Mouse (Mus musculus) megakaryocyte, embryonic 14.5 days (primary cell): Measurements from ENCODE around the gene Lima1. TPM values are rescaled to one million over a fixed set of nuclear protein-coding genes. Genes with fewer than 3 reads are reported as not detected.
"Not testable (repeated sequence)": the region's sequence is repeated elsewhere in the genome, so short reads cannot be mapped to it uniquely, and the experiment has no call there.

Experiments
- H3K27me3 ChIP-seq: replicated peaks from 2 replicates; pipeline ENCODE3; 2012; ENCODE audit warnings: inconsistent platforms
- H3K36me3 ChIP-seq: replicated peaks from 2 replicates; pipeline ENCODE3; 2012; ENCODE audit warnings: low read length, inconsistent platforms, mixed read lengths
- H3K4me1 ChIP-seq: 2 replicates; pipeline ENCODE4 v1.6.1; 2012; ENCODE audit warnings: inconsistent platforms
- H3K4me3 ChIP-seq: replicated peaks from 2 replicates; pipeline ENCODE3; 2012; ENCODE audit warnings: moderate library complexity, mild to moderate bottlenecking, inconsistent platforms
- H3K9me3 ChIP-seq: 2 replicates; pipeline ENCODE4 v1.6.1; 2012; ENCODE audit warnings: inconsistent platforms
- FLI1 ChIP-seq: IDR thresholded peaks from 2 replicates; pipeline ENCODE4 v1.6.1; 2012; ENCODE audit warnings: low read length, inconsistent platforms, mixed read lengths
- GATA1 ChIP-seq: IDR thresholded peaks from 3 replicates; pipeline ENCODE4 v1.6.1; 2012; ENCODE audit warnings: mixed read lengths, low read length, inconsistent platforms, borderline replicate concordance
- polyA plus RNA-seq: library from polyadenylated mRNA; stranded (reverse); fragments of >175 nt; gene quantifications from 2 replicates; pipeline ENCODE4 v1.2.3, GENCODE M21; 2012; ENCODE audit warnings: low replicate concordance; ENCODE audit not compliant: insufficient read depth

Lima1 gene
- polyA plus RNA-seq, 1 experiment = 0.75 TPM

DNA sequence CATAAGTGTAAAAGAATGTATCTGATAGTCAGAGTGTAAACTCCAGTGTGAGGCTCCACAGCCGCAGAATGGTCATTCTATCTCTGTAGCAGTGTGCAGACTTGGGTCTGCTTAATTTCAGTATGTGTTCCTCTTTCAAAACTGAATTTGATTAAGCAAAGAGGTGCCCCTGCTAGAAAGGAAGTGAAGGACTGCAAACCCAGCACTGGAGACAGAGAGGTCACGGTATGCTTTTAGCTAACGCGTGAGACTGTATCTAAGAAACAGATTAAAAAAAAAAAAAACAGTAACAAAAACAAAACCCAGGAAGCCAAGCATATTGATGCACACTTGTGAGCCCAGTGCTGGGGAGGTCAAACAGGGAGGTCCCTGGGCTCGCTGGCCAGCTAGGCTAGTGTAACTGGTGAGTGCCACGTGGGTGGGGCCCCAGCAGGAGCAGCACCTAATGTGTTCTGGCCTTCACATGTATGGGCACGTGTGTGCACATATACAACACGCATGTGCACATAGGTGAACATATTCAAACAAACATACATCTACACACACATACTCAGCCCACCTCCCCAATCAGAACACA lies 51.8 kb downstream of the Lima1 start:
- TF ChIP-seq FLI1 = no peak
- TF ChIP-seq GATA1 = no peak

DNA sequence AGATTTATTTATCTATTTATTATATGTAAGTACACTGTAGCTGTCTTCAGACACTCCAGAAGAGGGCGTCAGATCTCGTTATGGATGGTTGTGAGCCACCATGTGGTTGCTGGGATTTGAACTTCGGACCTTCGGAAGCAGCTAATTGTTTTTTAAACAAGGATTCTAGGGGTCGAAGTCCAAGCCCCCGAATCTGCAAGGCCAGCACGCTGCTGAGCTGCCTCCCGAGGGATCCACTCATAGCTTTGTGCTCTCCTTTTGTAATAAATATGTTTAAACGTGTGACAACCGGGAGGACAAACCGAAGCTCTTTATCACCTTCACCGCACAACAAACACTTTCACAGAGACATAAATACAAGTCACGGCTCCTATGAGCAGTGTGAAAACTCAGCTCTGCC lies 52.8 kb downstream of the Lima1 start:
- Histone ChIP-seq H3K27me3 (peaks cover 16% of the 10 kb centered on the region), H3K4me1 (peaks cover 26% of the 10 kb centered on the region)
- H3K4me3 ChIP-seq, H3K9me3 ChIP-seq, H3K36me3 ChIP-seq: not testable (repeated sequence)

More for the DNA sequence above, 51.8 kb downstream of the Lima1 start:
- Histone ChIP-seq H3K9me3 (no peaks in the 10 kb centered on the region), H3K27me3 (peaks cover 19% of the 10 kb centered on the region), H3K36me3 (no peaks in the 10 kb centered on the region), H3K4me1 (peaks cover 20% of the 10 kb centered on the region), H3K4me3 (no peak overlapping the region)

DNA sequence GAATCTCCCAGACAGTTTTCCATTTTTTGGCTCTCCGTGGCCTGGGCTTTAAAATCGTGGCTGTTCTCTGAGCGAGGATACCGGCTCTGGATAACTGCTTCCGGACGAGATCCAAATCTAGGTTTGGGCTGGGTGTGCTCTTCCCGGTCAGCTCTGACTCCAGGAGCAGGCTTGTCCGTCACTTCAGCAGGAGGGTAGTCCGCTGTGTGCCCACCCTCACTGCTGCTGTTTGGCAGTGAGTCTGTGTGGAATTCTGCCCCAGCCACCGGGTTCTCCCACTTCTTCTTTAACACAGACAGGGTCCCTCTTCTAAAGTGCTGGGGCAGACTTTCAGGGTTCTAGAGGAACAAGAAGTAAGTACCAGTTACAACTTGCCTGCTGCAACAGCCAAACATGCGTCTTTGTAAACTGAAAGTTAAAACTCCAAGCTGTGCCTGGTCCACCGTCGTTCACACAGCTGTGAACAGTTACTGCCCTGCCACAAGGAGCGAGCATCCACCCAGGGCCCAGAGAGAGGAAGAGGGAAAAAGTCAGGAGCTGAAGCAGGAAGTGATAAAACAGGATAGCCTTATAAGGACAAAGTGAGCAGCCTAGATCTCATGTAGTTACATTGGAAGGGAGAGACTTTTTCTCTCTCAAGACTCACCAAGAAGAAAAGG lies 55.5 kb downstream of the Lima1 start:
- peak overlapping the region; percentile 89 for H3K4me3 ChIP-seq
- H3K27me3 ChIP-seq = peaks cover 2% of the 10 kb centered on the region
- H3K4me1 ChIP-seq = peaks cover 27% of the 10 kb centered on the region
- TF ChIP-seq GATA1 (no peak), FLI1 (no peak)
- H3K9me3 ChIP-seq = peaks cover 14% of the 10 kb centered on the region
- peaks cover 3% of the 10 kb centered on the region for H3K36me3 ChIP-seq

DNA sequence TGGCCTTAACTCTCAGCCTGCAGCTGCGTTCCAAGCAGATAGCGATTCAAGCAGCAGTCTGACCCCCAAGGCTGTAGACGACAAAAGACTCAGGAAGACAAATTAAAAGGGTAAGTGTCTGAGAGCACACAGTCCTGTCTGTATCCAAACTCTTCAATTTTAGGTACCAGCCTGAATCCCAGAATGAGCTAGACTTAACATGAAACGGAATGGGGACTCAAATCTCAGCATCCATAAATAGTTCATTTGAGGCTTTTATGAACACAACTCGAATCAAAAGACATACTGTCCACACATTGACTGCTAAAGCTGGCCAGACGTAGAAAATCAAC lies 56.2 kb downstream of the Lima1 start:
- TF ChIP-seq GATA1 (no peak), FLI1 (no peak)

DNA sequence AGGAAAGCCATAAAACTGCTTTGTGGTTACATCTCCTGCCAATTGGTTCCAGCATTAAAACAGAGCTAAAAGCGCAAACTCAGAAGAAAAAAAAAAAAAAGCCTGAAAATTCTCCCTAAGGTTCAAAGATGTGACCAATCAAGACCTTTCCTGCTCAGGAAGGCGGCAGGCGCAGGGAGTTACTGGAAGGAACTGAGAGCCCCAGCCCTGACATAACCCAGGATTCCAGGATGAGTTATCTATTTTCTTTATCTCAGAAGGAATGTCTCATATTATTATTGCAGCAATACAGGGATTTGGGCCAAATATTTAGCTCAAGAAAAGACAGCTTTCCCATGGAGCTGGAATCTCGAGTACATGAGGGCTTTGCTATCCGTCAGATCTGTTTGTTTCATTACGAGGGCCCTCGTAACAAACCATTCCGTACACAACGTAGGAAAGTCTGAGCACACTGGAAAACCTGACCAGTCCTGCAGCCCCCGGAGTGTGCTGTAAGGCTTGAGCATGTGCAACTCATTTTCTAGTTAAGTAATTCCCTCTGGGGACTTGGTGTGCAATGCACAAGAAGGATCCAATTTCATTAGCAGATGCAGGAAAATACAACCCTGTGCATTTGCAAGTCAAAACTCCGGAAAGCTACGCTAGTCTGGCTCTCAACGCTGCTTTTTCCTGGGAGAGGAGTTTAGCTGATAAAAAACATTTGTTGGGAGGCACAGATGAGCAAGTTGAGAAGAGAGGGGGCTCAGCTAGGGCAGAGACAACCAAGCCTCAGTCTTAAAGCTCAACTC lies 56.7 kb downstream of the Lima1 start:
- TF ChIP-seq FLI1 (no peak), GATA1 (no peak)
- Histone ChIP-seq H3K27me3 (peaks cover 2% of the 10 kb centered on the region), H3K9me3 (peaks cover 14% of the 10 kb centered on the region), H3K36me3 (peaks cover 3% of the 10 kb centered on the region), H3K4me3 (peak overlapping the region; percentile 75), H3K4me1 (peaks cover 27% of the 10 kb centered on the region)

More for the DNA sequence above, 56.2 kb downstream of the Lima1 start:
- peaks cover 2% of the 10 kb centered on the region for H3K27me3 ChIP-seq
- peaks cover 14% of the 10 kb centered on the region for H3K9me3 ChIP-seq
- peaks cover 3% of the 10 kb centered on the region for H3K36me3 ChIP-seq
- H3K4me3 ChIP-seq = peak overlapping the region; percentile 89
- H3K4me1 ChIP-seq = peaks cover 27% of the 10 kb centered on the region

DNA sequence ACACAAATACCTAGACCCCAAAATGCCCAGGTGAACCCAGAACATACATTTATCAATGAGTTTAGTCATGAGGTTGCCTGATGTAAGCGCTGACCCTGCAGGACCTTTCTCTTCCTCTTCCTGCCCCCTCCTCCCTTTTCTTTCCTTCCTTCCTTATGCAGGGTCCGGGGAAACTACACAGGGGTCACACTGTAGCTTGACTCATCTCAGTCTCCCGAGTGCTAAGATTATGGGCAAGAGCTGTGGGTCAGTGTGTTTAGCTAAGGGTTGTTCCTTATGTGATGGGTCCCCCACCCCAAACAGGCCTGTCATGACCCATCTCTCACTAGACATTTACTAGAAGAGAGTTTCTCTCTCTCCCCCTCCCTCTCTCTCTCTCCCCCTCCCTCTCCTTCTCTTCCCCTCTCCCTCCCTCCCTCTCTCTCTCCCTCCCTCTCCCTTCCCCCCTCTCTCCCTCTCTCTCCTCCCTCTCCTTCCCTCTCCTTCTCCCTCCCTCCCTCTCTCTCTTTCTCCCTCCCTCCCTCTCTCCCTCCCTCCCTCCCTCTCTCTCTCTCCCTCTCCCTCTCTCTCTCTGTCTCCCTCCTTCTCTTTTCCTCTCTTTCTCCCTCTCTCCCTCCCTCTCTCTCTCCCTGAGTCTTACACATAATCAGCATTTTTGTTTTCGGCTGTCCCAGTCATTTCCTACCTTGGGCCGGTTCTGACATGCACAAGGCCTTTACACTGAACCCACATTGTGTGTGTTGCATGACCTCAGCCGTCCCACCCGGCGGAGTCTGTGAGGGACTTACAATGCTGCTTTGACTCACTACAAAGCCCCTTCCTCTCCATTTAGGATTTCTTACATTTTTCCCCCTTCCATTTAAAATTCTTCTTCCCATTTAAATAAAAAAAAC lies 57.7 kb downstream of the Lima1 start:
- TF ChIP-seq GATA1 = no peak
- TF ChIP-seq FLI1 = no peak
- H3K4me3 ChIP-seq = no peak overlapping the region

DNA sequence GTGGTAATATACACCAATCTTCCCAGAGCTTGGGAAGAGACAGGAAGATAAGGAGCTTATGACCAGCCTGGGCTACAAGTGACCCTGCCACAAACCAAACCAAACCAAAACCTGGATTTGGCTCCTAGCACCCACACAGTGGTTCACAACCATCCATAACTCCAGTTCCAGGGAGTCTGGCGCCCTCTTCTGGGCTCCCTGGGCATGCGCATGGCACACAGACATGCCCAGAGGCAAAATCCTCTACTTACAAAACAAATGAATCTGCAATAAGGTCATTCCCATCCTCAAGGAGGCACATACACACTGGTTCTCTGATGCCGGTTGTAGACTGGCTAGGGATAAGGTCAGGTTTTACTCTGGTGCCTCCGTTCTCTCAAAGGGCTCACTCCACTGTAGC lies 59.3 kb downstream of the Lima1 start:
- TF ChIP-seq GATA1 (no peak), FLI1 (no peak)
- Histone ChIP-seq H3K27me3 (peaks cover 2% of the 10 kb centered on the region), H3K9me3 (peaks cover 14% of the 10 kb centered on the region), H3K4me1 (peaks cover 31% of the 10 kb centered on the region), H3K4me3 (no peak overlapping the region), H3K36me3 (peaks cover 3% of the 10 kb centered on the region)

More for the DNA sequence above, 57.7 kb downstream of the Lima1 start:
- Histone ChIP-seq H3K36me3 (peaks cover 3% of the 10 kb centered on the region), H3K9me3 (peaks cover 14% of the 10 kb centered on the region), H3K4me1 (peaks cover 27% of the 10 kb centered on the region), H3K27me3 (peaks cover 2% of the 10 kb centered on the region)

DNA sequence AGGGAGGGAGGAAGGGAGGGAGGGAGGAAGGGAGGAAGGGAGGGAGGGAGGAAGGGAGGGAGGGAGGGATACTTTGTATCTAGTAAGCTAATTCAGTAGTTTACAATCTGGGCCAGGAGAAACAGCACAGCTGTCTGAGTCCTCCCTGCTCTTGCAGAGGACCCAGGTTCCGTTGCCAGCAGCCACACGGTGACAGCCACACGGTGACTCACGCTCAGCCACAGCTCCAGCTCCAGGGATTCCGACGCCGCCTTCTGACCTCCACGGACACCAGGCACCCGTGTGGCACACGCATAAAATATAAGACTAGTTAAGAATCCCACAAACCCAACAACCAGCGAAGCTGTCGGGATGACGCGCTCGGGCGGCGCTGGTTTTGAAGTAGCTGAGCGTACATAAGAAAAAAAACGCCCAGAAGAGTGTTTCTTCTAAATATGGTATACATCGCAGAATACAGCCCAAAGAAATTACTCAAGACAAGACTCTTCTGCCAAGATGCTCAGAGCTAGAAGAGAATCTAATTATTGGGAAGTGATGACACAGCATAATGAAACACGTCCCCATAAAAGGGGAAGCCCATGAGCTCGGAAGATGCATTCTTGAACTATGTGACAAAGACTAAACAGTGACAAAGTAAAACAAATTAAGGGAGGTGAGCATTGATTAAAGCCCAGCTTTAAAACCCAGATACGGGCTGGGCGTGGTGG lies 60.5 kb downstream of the Lima1 start:
- Histone ChIP-seq H3K27me3 (peaks cover 2% of the 10 kb centered on the region), H3K4me1 (peaks cover 27% of the 10 kb centered on the region), H3K36me3 (peaks cover 3% of the 10 kb centered on the region), H3K9me3 (peaks cover 14% of the 10 kb centered on the region), H3K4me3 (no peak overlapping the region)
- TF ChIP-seq FLI1 = no peak

DNA sequence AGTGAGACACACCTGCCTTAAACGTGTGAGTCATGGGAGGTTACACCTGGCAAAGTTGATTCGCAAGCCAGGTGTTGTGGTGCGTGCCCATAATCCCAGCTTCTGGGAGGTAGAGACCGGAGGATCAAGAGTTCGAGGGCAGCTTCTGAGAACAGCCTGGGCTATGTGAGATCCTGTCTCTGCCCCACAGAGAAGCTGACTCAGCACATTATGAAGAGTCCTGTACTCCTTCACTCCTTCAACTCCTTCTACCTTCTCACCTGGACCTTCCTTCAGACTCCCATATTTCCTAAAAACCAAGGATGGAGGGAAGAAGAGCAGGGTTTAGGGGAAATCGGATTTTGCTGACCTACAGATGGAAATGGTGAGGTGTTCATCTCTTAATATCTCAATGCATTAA lies 61.6 kb downstream of the Lima1 start:
- TF ChIP-seq GATA1 (no peak), FLI1 (no peak)
- Histone ChIP-seq H3K36me3 (peaks cover 3% of the 10 kb centered on the region), H3K9me3 (peaks cover 14% of the 10 kb centered on the region), H3K4me1 (peaks cover 16% of the 10 kb centered on the region), H3K4me3 (no peak overlapping the region), H3K27me3 (no peaks in the 10 kb centered on the region)
